Mouse (Mus musculus) stomach, embryonic 15.5 days (tissue): Measurements from ENCODE around the gene Hsh2d. TPM values are rescaled to one million over a fixed set of nuclear protein-coding genes. Genes with fewer than 3 reads are reported as not detected.

ENCODE experiments used
- ATAC-seq: fragments of 200-750 bp; cut with Nextera tagmentation; 2 replicates; pipeline ENCODE4 v1.8.0; 2017; ENCODE audit warnings: low read depth, moderate number of reproducible peaks, moderate TSS enrichment; ENCODE audit not compliant: insufficient read depth, low FRiP score
- H3K27ac ChIP-seq: fragments of 300-500 bp; sonication (generic); 2 replicates; pipeline ENCODE4 v1.5.1; 2015; ENCODE audit warnings: mild to moderate bottlenecking, inconsistent platforms
- H3K27me3 ChIP-seq: fragments of 300-500 bp; sonication (generic); replicated peaks from 2 replicates; pipeline ENCODE4 v1.6.1; 2015; ENCODE audit warnings: inconsistent platforms
- H3K36me3 ChIP-seq: fragments of 300-500 bp; sonication (generic); 2 replicates; pipeline ENCODE4 v1.6.1; 2015; ENCODE audit warnings: inconsistent platforms
- H3K4me1 ChIP-seq: fragments of 300-500 bp; sonication (generic); 2 replicates; pipeline ENCODE4 v1.6.1; 2015; ENCODE audit warnings: inconsistent platforms
- H3K4me2 ChIP-seq: fragments of 300-500 bp; sonication (generic); 2 replicates; pipeline ENCODE4 v1.6.1; 2015; ENCODE audit warnings: mild to moderate bottlenecking, inconsistent platforms
- H3K4me3 ChIP-seq: fragments of 300-500 bp; sonication (generic); replicated peaks from 2 replicates; pipeline ENCODE4 v1.5.1; 2015; ENCODE audit warnings: inconsistent platforms
- H3K9ac ChIP-seq: fragments of 300-500 bp; sonication (generic); 2 replicates; pipeline ENCODE4 v1.6.1; 2015; ENCODE audit warnings: inconsistent platforms
- H3K9me3 ChIP-seq: fragments of 300-500 bp; sonication (generic); 2 replicates; pipeline ENCODE4 v1.6.1; 2016; ENCODE audit warnings: inconsistent platforms
- WGBS: fragments of 180-500 bp; shearing (Covaris S2); methylation state at CpG from one replicate; pipeline ENCODE4 v1.1.7; 2015; 5-methylcytosine and 5-hydroxymethylcytosine counted together
- polyA plus RNA-seq: library from polyadenylated mRNA; unstranded; fragments of >200 nt; fragmentation: Nextera tagmentation; extraction: Ambion mirVana; gene quantifications from 2 replicates; pipeline ENCODE4 v1.2.1, GENCODE M21; 2015

Hsh2d gene
- polyA plus RNA-seq, 1 experiment from 2014 or later: 1.2 TPM

DNA sequence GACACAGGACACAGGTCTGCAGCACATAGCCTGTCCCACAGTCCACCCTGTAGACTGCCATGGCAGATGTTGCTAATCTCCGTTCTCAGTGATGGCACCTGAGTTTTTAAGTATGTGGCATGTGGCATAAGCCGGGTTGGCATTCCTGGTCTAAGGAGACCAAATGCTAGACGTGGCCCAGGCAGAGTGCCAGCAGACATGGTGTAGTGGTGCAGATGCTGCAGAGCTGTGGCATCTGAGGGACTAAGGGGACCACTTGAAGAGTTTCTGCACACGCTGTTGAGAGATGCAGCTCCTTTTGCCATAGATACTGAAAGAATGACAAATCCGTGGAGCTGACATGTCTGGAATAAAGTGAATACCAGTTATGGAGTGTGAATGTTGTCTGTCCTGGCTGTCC, 33.2 kb downstream of the Hsh2d start:
- Histone ChIP-seq H3K9me3 (no peaks in the 10 kb centered on the region), H3K4me2 (no peak overlapping the region), H3K36me3 (peaks cover 17% of the 10 kb centered on the region), H3K4me1 (no peaks in the 10 kb centered on the region), H3K27ac (no peak overlapping the region), H3K4me3 (no peak overlapping the region), H3K9ac (no peak overlapping the region), H3K27me3 (no peaks in the 10 kb centered on the region)
- WGBS: 92% methylated on average over 5 of the region's 5 CpGs
- ATAC-seq: no peak

DNA sequence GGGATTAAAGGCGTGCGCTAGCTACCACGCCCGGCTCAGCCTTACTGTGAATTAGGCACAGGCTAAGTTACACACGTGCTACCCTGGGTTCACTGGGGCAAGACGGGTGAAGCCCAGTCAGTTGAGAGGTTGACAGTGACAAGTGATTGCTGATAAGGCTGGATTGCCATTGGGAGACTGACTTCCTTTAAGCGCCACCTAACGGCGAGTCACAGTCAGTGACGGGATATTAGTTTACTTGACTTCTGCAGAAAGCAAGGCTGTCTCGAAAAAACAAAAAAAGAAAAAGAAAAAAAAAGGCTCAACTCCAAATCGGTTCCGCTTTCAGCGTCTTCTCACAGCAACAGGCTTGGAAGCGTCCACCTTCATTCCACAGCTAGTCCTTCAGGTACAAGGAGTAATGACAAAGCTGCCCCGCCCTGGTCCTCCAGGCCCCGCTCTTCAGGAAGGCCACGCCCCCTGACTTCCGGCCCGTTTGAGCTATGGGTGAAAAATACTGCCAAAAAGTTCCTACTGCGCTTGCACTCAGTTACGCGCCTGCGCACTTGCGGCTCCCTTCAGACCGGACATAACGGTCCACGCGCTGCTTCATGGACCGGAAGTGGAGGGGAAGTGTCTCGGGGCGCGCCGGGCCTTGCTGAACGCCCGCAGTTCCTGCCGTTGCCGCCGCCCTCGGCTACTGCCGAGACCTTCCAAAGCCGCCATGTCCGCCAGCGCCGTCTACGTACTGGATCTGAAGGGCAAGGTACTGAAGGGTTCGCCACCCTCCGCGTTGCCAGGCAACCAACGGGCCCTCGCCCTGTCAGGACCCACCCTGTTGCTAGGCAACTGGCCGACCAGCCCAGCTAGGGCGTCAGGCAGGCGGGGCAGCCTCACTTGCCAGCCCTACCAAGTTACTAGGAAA, 50.3 kb downstream of the Hsh2d start, which contains the start of gene Ap1m1:
Gene Ap1m1 (plus strand): TSS at position 520 of the 904 bp plus-strand sequence.
- Histone ChIP-seq H3K27me3 (no peaks in the 10 kb centered on the region), H3K9me3 (no peaks in the 10 kb centered on the region), H3K27ac (peak within 1 kb of the TSS; percentile 95), H3K36me3 (peaks cover 4% of the 10 kb centered on the region; the same call in 1 of the 2 replicates), H3K4me3 (peak within 1 kb of the TSS; percentile 76), H3K4me1 (peaks cover 16% of the 10 kb centered on the region), H3K9ac (peak within 1 kb of the TSS; percentile 58), H3K4me2 (peak within 1 kb of the TSS; percentile 78)
- ATAC-seq: peak; percentile 94
- WGBS: under 1% methylated on average over 54 of the region's 54 CpGs

DNA sequence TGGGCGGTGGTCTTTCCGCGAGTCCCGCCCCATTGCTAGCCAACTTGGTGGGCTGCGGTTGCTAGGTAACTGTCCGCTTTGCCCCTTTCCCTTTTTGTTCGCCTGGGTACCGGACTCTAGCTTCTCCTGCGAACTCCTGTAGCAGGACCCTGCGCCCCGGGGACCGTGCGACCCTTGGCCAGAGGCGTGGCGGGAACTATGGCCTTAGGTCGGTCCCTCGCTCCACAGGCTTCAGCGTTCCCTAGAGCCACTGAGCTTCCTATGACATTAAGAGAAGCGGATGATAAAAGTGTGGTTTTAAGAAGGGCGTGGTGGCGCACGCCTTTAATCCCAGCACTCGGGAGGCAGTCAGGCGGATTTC, 50.9 kb downstream of the Hsh2d start:
- peak overlapping the region; percentile 76 for H3K4me3 ChIP-seq
- no peaks in the 10 kb centered on the region for H3K27me3 ChIP-seq
- ATAC-seq: peak; percentile 51
- peaks cover 4% of the 10 kb centered on the region; the same call in 1 of the 2 replicates for H3K36me3 ChIP-seq
- H3K4me2 ChIP-seq: peak overlapping the region; percentile 78
- WGBS: under 1% methylated on average over 24 of the region's 24 CpGs
- H3K9ac ChIP-seq: peak overlapping the region; percentile 58
- H3K4me1 ChIP-seq: peaks cover 16% of the 10 kb centered on the region
- peak overlapping the region; percentile 95 for H3K27ac ChIP-seq
- no peaks in the 10 kb centered on the region for H3K9me3 ChIP-seq

DNA sequence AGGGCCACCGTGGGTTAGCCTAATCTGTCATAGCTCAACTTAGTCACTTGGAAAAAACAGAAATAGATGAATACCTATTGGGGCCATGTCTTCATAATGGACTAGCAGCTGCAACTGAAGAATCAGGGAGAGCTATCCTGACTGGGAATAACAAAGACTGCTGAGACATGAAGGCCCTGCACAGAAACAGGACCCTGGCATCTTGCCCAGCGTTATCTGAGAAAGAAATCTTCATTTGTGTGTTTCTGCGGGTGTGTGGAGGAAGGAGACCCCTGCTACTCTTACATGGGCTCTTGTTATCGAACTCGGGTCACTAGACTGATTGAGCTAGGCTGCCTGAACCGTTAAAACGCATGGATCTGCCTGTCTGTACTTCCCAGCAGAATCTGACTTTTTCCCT, 51.5 kb downstream of the Hsh2d start:
- Histone ChIP-seq H3K27me3 (no peaks in the 10 kb centered on the region), H3K4me3 (peak overlapping the region; percentile 76), H3K36me3 (peaks cover 4% of the 10 kb centered on the region; the same call in 1 of the 2 replicates), H3K4me2 (peak overlapping the region; percentile 78), H3K4me1 (peaks cover 16% of the 10 kb centered on the region), H3K9ac (0 out of 2 replicates have a peak overlapping the region, but pooled peaks have one; percentile 16), H3K9me3 (no peaks in the 10 kb centered on the region), H3K27ac (no peak overlapping the region)
- WGBS: 65% methylated on average over 7 of the region's 7 CpGs
- no peak for ATAC-seq

DNA sequence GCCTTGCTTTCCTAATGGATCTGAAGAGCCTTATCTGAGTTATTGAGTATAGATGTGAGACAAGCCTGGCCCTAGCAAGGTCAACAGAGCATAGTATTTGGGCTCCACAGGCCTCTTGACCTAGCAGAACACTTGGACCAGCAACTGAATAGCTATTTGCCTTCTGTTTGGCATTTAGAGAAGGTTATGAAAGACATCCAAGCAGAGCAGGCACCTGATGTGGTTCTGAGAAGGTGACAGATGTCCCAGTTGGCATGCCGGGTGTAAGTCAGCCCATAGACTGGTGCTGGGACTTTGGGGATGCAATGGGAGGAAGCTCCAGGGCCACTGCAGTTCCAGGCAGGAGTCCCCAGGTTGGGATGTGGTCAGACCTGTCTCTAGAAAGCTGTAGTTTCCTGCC, 52.8 kb downstream of the Hsh2d start:
- Histone ChIP-seq H3K9me3 (no peaks in the 10 kb centered on the region), H3K9ac (no peak overlapping the region), H3K4me2 (no peak overlapping the region), H3K4me3 (no peak overlapping the region), H3K36me3 (peaks cover 4% of the 10 kb centered on the region; the same call in 1 of the 2 replicates), H3K27me3 (no peaks in the 10 kb centered on the region), H3K27ac (no peak overlapping the region), H3K4me1 (peaks cover 16% of the 10 kb centered on the region)
- ATAC-seq: no peak
- WGBS: 75% methylated on average over 1 of the region's 1 CpGs

DNA sequence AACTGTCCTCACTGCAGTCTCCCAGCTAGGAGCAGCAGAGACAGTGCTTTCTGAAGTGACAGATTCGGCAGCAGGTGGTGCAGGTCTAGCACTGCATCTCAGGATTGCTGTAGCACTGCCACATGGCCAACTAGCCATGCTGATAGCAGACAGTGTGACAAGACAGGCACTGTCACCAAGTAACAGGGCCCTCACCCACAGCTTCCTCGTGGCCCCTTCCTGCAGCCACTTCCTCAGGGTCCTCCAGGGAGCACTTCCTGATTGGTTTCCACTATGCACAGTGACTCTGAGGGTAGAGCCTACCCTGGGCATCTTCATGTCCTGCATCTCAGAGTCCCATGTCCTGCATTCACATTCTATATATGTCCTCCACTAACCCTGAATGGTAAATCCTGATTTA, 55.2 kb downstream of the Hsh2d start:
- no peak for ATAC-seq
- H3K9ac ChIP-seq: no peak overlapping the region
- no peak overlapping the region for H3K27ac ChIP-seq
- H3K27me3 ChIP-seq: no peaks in the 10 kb centered on the region
- no peak overlapping the region for H3K4me2 ChIP-seq
- no peak overlapping the region for H3K4me3 ChIP-seq
- 63% methylated on average over 2 of the region's 2 CpGs for WGBS
- H3K36me3 ChIP-seq: peaks cover 4% of the 10 kb centered on the region; the same call in 1 of the 2 replicates
- no peaks in the 10 kb centered on the region for H3K9me3 ChIP-seq
- H3K4me1 ChIP-seq: peaks cover 14% of the 10 kb centered on the region

Other genes with a start within 250 kb of the Hsh2d start
- gene Zfp961, start 238.6 kb upstream of the Hsh2d start, polyA plus RNA-seq: 20.6 and 24.7 TPM in 2 replicates
- gene Cyp4f18, start 180.0 kb upstream of the Hsh2d start, polyA plus RNA-seq: 3.7 and 4.0 TPM in 2 replicates
- gene Olfr372, start 148.4 kb upstream of the Hsh2d start, polyA plus RNA-seq: not detected in 2 replicates
- 0.06 TPM in 1 of 2 replicates, not detected in the other for gene Olfr373, start 106.5 kb upstream of the Hsh2d start, polyA plus RNA-seq
- gene Olfr374, start 82.6 kb upstream of the Hsh2d start, polyA plus RNA-seq: 0.01 TPM in 1 of 2 replicates, not detected in the other
- 591 and 600 TPM in 2 replicates for gene Tpm4, start 54.7 kb upstream of the Hsh2d start, polyA plus RNA-seq
- 131 and 141 TPM in 2 replicates for gene Rab8a, start 28.4 kb upstream of the Hsh2d start, polyA plus RNA-seq
- 0.19 TPM in 1 of 2 replicates, not detected in the other for gene Cib3, start 23.2 kb downstream of the Hsh2d start, polyA plus RNA-seq
- gene Gm11034, start 24.0 kb downstream of the Hsh2d start, polyA plus RNA-seq: not detected in 2 replicates
- 69.2 and 75.8 TPM in 2 replicates for gene Fam32a, start 30.1 kb downstream of the Hsh2d start, polyA plus RNA-seq
- 96.3 and 96.9 TPM in 2 replicates for gene Ap1m1, start 50.4 kb downstream of the Hsh2d start, polyA plus RNA-seq
- gene Gm10282, start 115.6 kb downstream of the Hsh2d start, polyA plus RNA-seq: 22.1 and 43.6 TPM in 2 replicates
- gene Klf2, start 129.4 kb downstream of the Hsh2d start, polyA plus RNA-seq: 7.6 and 8.4 TPM in 2 replicates
- 45.1 and 48.3 TPM in 2 replicates for gene Eps15l1, start 231.8 kb downstream of the Hsh2d start, polyA plus RNA-seq